Mouse (Mus musculus) lung, postnatal 0 days (tissue): ENCODE data around the gene Tyms.

Experiments
- CTCF ChIP-seq: IDR thresholded peaks from 2 replicates; pipeline ENCODE4 v1.5.1; 2016; ENCODE audit warnings: antibody characterized with exemption, mild to moderate bottlenecking
- EP300 ChIP-seq: IDR thresholded peaks from 2 replicates; pipeline ENCODE4 v1.6.1; 2016; ENCODE audit warnings: antibody characterized with exemption, mild to moderate bottlenecking, control low read depth

- TF ChIP-seq CTCF: peak; percentile 29
- no peak for TF ChIP-seq EP300
Observed at GRCm38 (mm10) chr5:30072825-30073821, at the start of gene Tyms.
